Comparison of ENCODE assay signal across 30 mouse cellular contexts in genomic region chr4:68085255-68085654, GRCm38 (mm10).
"Had no signal": no experiment of that assay in that cellular context is flagged by ENCODE, and none has a peak within 500 bp of the region (broad histone marks: within the 10 kb centered on the region; RNA-seq: fewer than 3 reads in every experiment).

No protein-coding gene starts in this region.

- H3K27ac ChIP-seq: embryonic facial prominence, embryonic 10.5 days; embryonic facial prominence, embryonic 12.5 days; embryonic facial prominence, embryonic 13.5 days; embryonic facial prominence, embryonic 15.5 days; forebrain, embryonic 10.5 days; forebrain, embryonic 12.5 days; forebrain, embryonic 13.5 days; forebrain, embryonic 15.5 days; gastrocnemius, adult 2 months; heart, adult 2 months; heart, embryonic 10.5 days had no signal

- ATAC-seq: forebrain, embryonic 13.5 days; forebrain, embryonic 14.5 days; forebrain, embryonic 15.5 days; forebrain, embryonic 16.5 days; forebrain, postnatal 0 days had no signal

- H3K4me1 ChIP-seq: embryonic facial prominence, embryonic 10.5 days; embryonic facial prominence, embryonic 12.5 days; embryonic facial prominence, embryonic 13.5 days; embryonic facial prominence, embryonic 15.5 days; forebrain, embryonic 10.5 days; forebrain, embryonic 12.5 days; forebrain, embryonic 13.5 days; forebrain, embryonic 15.5 days; heart, embryonic 10.5 days had no signal

- DNase-seq: cerebellum, adult 2 months; cerebellum, adult 8-10 months; cerebellum, adult 9-10 months; cerebellum, adult 9-11 months; cerebellum, postnatal 10 days; cerebellum, postnatal 14 days; cerebellum, postnatal 25 days; cerebellum, postnatal 36 days; embryo, embryonic 11 days; forebrain, postnatal 0 days; gastrocnemius, adult 2 months; gastrocnemius, postnatal 10 days; gastrocnemius, postnatal 14 days; gastrocnemius, postnatal 25 days; gastrocnemius, postnatal 36 days; heart, adult 11 months; heart, adult 18-20 months; heart, adult 2 months had no signal

- H3K4me3 ChIP-seq: embryonic facial prominence, embryonic 10.5 days; embryonic facial prominence, embryonic 12.5 days; embryonic facial prominence, embryonic 13.5 days; embryonic facial prominence, embryonic 15.5 days; erythroblast, embryonic 14.5 days; forebrain, embryonic 10.5 days; forebrain, embryonic 12.5 days; forebrain, embryonic 13.5 days; forebrain, embryonic 15.5 days; gastrocnemius, adult 2 months; heart, adult 2 months; heart, embryonic 10.5 days had no signal
